Mouse (Mus musculus) E14TG2a.4 (cell line): ENCODE data around the gene Leap2.

Experiments used
- CTCF ChIP-seq: conservative IDR thresholded peaks from 2 replicates; pipeline ENCODE4 v1.5.1; 2014; ENCODE audit warnings: low read length
- POU5F1 ChIP-seq: IDR thresholded peaks from 2 replicates; pipeline ENCODE4 v1.6.1; 2014; ENCODE audit warnings: low read length, borderline replicate concordance

DNA sequence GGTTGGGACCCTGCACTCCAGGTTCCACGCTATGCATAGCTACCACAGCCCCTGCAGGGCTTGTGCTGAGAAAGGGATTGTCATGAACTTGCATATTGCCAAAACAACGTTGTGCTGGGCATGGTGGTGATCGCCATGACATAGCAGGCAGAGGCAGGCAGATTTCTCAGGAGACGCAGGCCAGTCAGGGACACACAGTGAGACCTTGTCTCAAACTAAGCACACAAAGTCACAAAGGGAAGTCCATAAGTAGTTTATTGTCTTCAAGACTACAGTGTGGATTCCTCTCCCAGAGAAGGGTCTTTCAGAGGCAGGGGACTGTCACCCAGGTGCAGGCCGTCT, 5.7 kb upstream of the Leap2 start:
- TF ChIP-seq CTCF, result no peak
- no peak for TF ChIP-seq POU5F1
